Mouse (Mus musculus) adrenal gland, postnatal 25 days (tissue): ENCODE measurements around the gene Bglap2. TPM values are rescaled to one million over a fixed set of nuclear protein-coding genes. Genes with fewer than 3 reads are reported as not detected.

Experiments used
- DNase-seq: peaks from one replicate; pipeline ENCODE4 v3.0.0; 2021; ENCODE audit warnings: mixed read lengths
- total RNA-seq: library from RNA; stranded (reverse); gene quantifications from 2 replicates; pipeline ENCODE4 v1.2.3, GENCODE M21; 2021

Gene Bglap2
- total RNA-seq, 1 experiment from 2014 or later, result 1.0 TPM

GRCm38 (mm10) chr3:88339006-88339405 lies 39.5 kb downstream of the Bglap2 start:
- DNase-seq, result no peak

- no peak for DNase-seq
Measured at GRCm38 (mm10) chr3:88338316-88338715, 40.2 kb downstream of the Bglap2 start.

- DNase-seq, result no peak
Measured at GRCm38 (mm10) chr3:88337367-88338020, 41.0 kb downstream of the Bglap2 start.

GRCm38 (mm10) chr3:88336058-88337013 lies 42.2 kb downstream of the Bglap2 start, which contains the start of the genes Tmem79 and Smg5:
Tmem79 (minus strand) TSS chr3:88336148.
Smg5 (plus strand) TSS chr3:88336260.
- DNase-seq, result peak; percentile 94

GRCm38 (mm10) chr3:88335436-88336053 lies 43.0 kb downstream of the Bglap2 start:
- DNase-seq, result peak; percentile 72

- DNase-seq, result no peak
Measured at GRCm38 (mm10) chr3:88334902-88335435, 43.5 kb downstream of the Bglap2 start.

GRCm38 (mm10) chr3:88334029-88334658 lies 44.4 kb downstream of the Bglap2 start:
- no peak for DNase-seq

GRCm38 (mm10) chr3:88331282-88331681 lies 47.2 kb downstream of the Bglap2 start:
- DNase-seq, result no peak

GRCm38 (mm10) chr3:88328956-88329355 lies 49.5 kb downstream of the Bglap2 start:
- DNase-seq, result no peak

Other genes with a start within 250 kb of the Bglap2 start
- 104 TPM in 2 replicates for gene Mef2d, start 236.3 kb downstream of the Bglap2 start, total RNA-seq
- gene Rhbg, start 124.0 kb downstream of the Bglap2 start, total RNA-seq, result 4.0 and 4.4 TPM in 2 replicates
- 1.6 and 2.5 TPM in 2 replicates for gene Gm38392, start 91.5 kb downstream of the Bglap2 start, total RNA-seq
- 8.9 and 11.3 TPM in 2 replicates for gene Tsacc, start 81.7 kb downstream of the Bglap2 start, total RNA-seq
- gene Cct3, start 81.6 kb downstream of the Bglap2 start, total RNA-seq, result 277 and 284 TPM in 2 replicates
- 183 and 214 TPM in 2 replicates for gene Glmp, start 53.7 kb downstream of the Bglap2 start, total RNA-seq
- gene Tmem79, start 42.6 kb downstream of the Bglap2 start, total RNA-seq, result 6.6 and 7.8 TPM in 2 replicates
- 55.3 and 59.1 TPM in 2 replicates for gene Smg5, start 42.4 kb downstream of the Bglap2 start, total RNA-seq
- 1.6 and 1.9 TPM in 2 replicates for gene Paqr6, start 14.1 kb downstream of the Bglap2 start, total RNA-seq
- gene Bglap3, start 6.0 kb downstream of the Bglap2 start, total RNA-seq, result 0.79 and 2.3 TPM in 2 replicates
- gene Bglap, start 5.8 kb upstream of the Bglap2 start, total RNA-seq, result 4.3 TPM in 1 of 2 replicates, not detected in the other
- gene Pmf1, start 31.6 kb upstream of the Bglap2 start, total RNA-seq, result 34.9 and 41.2 TPM in 2 replicates
- 42.9 and 45.9 TPM in 2 replicates for gene Slc25a44, start 46.4 kb upstream of the Bglap2 start, total RNA-seq
- 6.0 and 6.2 TPM in 2 replicates for gene Sema4a, start 82.5 kb upstream of the Bglap2 start, total RNA-seq
- 90.6 and 91.1 TPM in 2 replicates for gene Lmna, start 131.3 kb upstream of the Bglap2 start, total RNA-seq
- 3.3 and 3.5 TPM in 2 replicates for gene Mex3a, start 153.7 kb upstream of the Bglap2 start, total RNA-seq
- gene Rab25, start 169.6 kb upstream of the Bglap2 start, total RNA-seq, result not detected in 2 replicates
- gene Lamtor2, start 174.4 kb upstream of the Bglap2 start, total RNA-seq, result 148 and 150 TPM in 2 replicates
- gene Ubqln4, start 175.1 kb upstream of the Bglap2 start, total RNA-seq, result 74.3 and 87.0 TPM in 2 replicates
- 199 and 214 TPM in 2 replicates for gene Ssr2, start 197.2 kb upstream of the Bglap2 start, total RNA-seq
- 35.4 and 35.9 TPM in 2 replicates for gene Arhgef2, start 227.3 kb upstream of the Bglap2 start, total RNA-seq